Mouse (Mus musculus): ENCODE data around the gene Prkg1. TPM values are rescaled to one million over a fixed set of nuclear protein-coding genes. Genes with fewer than 3 reads are reported as not detected.
"Not testable (repeated sequence)": the region's sequence is repeated elsewhere in the genome, so short reads cannot be mapped to it uniquely, and the experiment has no call there.

The Prkg1 gene
- polyA plus RNA-seq, 1 experiment from 2014 or later, result 3.1 TPM

DNA sequence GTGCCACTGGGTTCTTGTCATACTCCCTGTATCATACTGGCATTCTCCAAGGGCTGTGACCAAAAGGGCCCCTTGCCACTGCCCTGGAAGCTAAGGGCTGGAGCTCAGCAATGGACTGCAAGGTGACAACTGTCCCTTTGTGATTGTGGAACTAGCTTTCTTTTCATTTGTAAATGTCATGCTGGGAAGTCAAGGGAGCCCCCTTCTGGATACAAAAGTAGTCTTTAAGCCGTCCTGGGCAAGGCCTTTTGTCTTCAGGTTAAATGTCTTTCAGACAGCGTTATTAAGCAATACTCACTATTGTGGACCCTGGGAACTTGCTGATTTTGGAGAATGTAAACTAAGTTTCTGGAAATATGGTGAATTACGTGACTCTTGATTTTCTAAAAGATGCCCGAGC is 1211.1 kb downstream of the Prkg1 start:
- Histone ChIP-seq H3K27me3 (ENCODE audit: insufficient read depth, low read length) (peaks cover 13% of the 10 kb centered on the region), H3K27ac (ENCODE audit: low read length) (no peak overlapping the region), H3K36me3 (ENCODE audit: insufficient read depth, low read length) (no peaks in the 10 kb centered on the region), H3K4me3 (ENCODE audit: low read length) (no peak overlapping the region), H3K9ac (replicated peaks; ENCODE audit: low read length) (no peak overlapping the region), H3K4me1 (ENCODE audit: insufficient read depth, low read length) (peaks cover 21% of the 10 kb centered on the region), H3K9me3 (ENCODE audit: low read length) (no peaks in the 10 kb centered on the region), H3K4me2 (replicated peaks; ENCODE audit: low read depth, low read length) (no peak overlapping the region)
- WGBS, result 24% methylated on average over 4 of the region's 4 CpGs
- no peak for ATAC-seq (ENCODE audit: low FRiP score, low TSS enrichment)

DNA sequence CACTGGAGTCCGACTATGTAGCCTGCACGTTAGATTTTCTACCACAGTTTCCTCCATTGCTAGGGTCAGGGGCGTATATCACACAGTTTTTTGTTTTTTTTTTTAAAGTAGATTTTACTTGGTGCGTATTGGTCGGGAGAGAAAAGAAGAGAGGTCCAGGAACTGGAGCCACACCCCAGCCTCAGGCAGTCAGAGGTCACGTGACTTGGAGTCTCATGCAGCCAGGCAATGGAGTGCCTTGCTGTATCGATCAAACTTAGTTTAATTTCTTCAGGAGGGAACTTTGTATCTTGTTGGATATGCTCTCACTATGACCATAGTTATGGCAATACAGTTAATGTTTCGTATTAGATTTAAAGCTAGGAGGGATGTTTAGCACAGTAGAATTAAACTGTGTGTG is 1212.6 kb downstream of the Prkg1 start:
- Histone ChIP-seq H3K4me1 (ENCODE audit: insufficient read depth, low read length) (peaks cover 22% of the 10 kb centered on the region), H3K9me3 (ENCODE audit: low read length) (no peaks in the 10 kb centered on the region), H3K27me3 (ENCODE audit: insufficient read depth, low read length) (peaks cover 24% of the 10 kb centered on the region), H3K36me3 (ENCODE audit: insufficient read depth, low read length) (no peaks in the 10 kb centered on the region), H3K4me2 (replicated peaks; ENCODE audit: low read depth, low read length) (no peak overlapping the region), H3K9ac (replicated peaks; ENCODE audit: low read length) (no peak overlapping the region), H3K27ac (ENCODE audit: low read length) (no peak overlapping the region), H3K4me3 (ENCODE audit: low read length) (no peak overlapping the region)
- ATAC-seq (ENCODE audit: low FRiP score, low TSS enrichment), result no peak
- WGBS, result 64% methylated on average over 8 of the region's 8 CpGs

GRCm38 (mm10) chr19:30549854-30550647 is 1214.8 kb downstream of the Prkg1 start:
- WGBS, result 3% methylated on average over 17 of the region's 17 CpGs
- H3K27ac ChIP-seq (ENCODE audit: low read length), result no peak overlapping the region
- H3K4me1 ChIP-seq (ENCODE audit: insufficient read depth, low read length), result peaks cover 22% of the 10 kb centered on the region
- peak overlapping the region; percentile 61 for H3K4me3 ChIP-seq (ENCODE audit: low read length)
- H3K27me3 ChIP-seq (ENCODE audit: insufficient read depth, low read length), result peaks cover 30% of the 10 kb centered on the region
- no peaks in the 10 kb centered on the region for H3K36me3 ChIP-seq (ENCODE audit: insufficient read depth, low read length)
- H3K9ac ChIP-seq (replicated peaks; ENCODE audit: low read length), result peak overlapping the region; percentile 65; the same call in 1 of the 2 replicates
- peak overlapping the region; percentile 72 for H3K4me2 ChIP-seq (replicated peaks; ENCODE audit: low read depth, low read length)
- no peaks in the 10 kb centered on the region for H3K9me3 ChIP-seq (ENCODE audit: low read length)
- ATAC-seq (ENCODE audit: low FRiP score, low TSS enrichment), result no peak

GRCm38 (mm10) chr19:30549044-30549853 is 1215.6 kb downstream of the Prkg1 start, which contains the start of gene Dkk1:
Dkk1 (minus strand) TSS chr19:30549665.
- H3K27ac ChIP-seq (ENCODE audit: low read length), result peak within 1 kb of the TSS; percentile 46; the same call in 1 of the 2 replicates
- peak within 1 kb of the TSS; percentile 65 for H3K9ac ChIP-seq (replicated peaks; ENCODE audit: low read length)
- WGBS, result under 1% methylated on average over 26 of the region's 26 CpGs
- no peaks in the 10 kb centered on the region for H3K9me3 ChIP-seq (ENCODE audit: low read length)
- no peaks in the 10 kb centered on the region for H3K36me3 ChIP-seq (ENCODE audit: insufficient read depth, low read length)
- H3K27me3 ChIP-seq (ENCODE audit: insufficient read depth, low read length), result peaks cover 30% of the 10 kb centered on the region
- peak; percentile 94 for ATAC-seq (ENCODE audit: low FRiP score, low TSS enrichment)
- H3K4me1 ChIP-seq (ENCODE audit: insufficient read depth, low read length), result peaks cover 16% of the 10 kb centered on the region
- peak within 1 kb of the TSS; percentile 72 for H3K4me2 ChIP-seq (replicated peaks; ENCODE audit: low read depth, low read length)
- peak within 1 kb of the TSS; percentile 61 for H3K4me3 ChIP-seq (ENCODE audit: low read length)

DNA sequence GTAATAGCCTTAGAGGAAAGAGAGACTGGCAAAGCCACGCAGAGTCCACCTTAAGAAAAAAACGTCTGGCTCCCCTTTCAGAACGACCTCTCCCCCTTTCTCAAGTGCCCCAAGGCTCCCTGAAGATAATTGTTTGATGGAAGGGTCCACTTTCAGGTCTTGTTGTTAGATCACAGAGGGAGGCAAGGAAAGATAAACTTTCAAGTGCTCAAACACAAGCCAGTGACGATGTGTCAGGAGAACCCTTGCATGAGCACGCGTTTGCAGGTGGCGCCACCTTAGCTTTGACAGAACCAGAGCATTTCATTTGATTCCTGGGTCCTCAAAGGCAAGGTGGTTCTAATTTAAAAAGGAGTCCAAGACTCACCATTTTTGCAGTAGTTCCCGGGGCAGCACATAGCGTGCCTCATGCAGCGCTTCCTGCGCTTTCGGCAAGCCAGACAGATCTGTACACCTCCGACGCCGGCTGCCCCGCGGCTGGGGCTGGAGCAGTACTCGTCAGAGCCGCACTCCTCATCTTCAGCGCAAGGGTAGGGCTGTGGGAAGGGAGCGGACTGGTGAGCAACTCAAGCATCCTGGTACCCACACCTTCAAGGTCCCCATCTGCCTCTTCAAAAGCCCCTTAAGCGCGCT is 1216.3 kb downstream of the Prkg1 start:
- ATAC-seq (ENCODE audit: low FRiP score, low TSS enrichment), result peak; percentile 67
- peaks cover 30% of the 10 kb centered on the region for H3K27me3 ChIP-seq (ENCODE audit: insufficient read depth, low read length)
- no peaks in the 10 kb centered on the region for H3K9me3 ChIP-seq (ENCODE audit: low read length)
- 1% methylated on average over 23 of the region's 23 CpGs for WGBS
- H3K36me3 ChIP-seq (ENCODE audit: insufficient read depth, low read length), result no peaks in the 10 kb centered on the region
- H3K4me2 ChIP-seq (replicated peaks; ENCODE audit: low read depth, low read length), result peak overlapping the region; percentile 72
- H3K27ac ChIP-seq (ENCODE audit: low read length), result no peak overlapping the region
- H3K4me1 ChIP-seq (ENCODE audit: insufficient read depth, low read length), result peaks cover 14% of the 10 kb centered on the region
- H3K4me3 ChIP-seq (ENCODE audit: low read length), result peak overlapping the region; percentile 61
- H3K9ac ChIP-seq (replicated peaks; ENCODE audit: low read length), result peak overlapping the region; percentile 65

DNA sequence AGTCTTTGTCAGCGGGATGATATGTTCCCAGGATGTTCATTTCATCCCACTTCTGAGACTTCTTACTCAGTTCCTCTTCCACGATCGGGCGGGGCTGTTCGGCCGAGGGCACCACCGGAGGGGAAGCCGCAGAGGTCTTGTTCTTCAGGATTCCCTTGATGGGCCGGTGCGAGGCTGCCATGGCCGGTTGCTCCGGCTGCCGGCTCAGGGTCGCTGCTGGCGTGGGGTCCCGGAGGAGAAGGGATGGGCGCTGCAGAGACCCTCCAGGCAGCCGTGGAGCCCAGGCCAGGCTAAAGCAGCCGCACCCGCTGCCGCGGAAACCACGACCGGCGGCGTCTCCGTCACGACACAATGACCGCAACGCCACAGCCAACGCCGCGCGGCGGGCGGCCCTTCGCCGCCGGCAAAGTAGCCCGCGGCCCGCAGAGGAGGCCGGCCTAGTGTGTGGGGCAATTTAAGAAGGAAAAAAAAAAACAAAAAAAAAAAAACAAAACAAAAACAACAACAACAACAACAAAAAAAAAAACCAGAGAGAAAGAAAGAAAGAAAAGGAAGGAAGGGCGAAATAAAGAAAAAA is 1225.4 kb downstream of the Prkg1 start:
- H3K4me1 ChIP-seq (ENCODE audit: insufficient read depth, low read length); ATAC-seq (ENCODE audit: low FRiP score, low TSS enrichment); H3K36me3 ChIP-seq (ENCODE audit: insufficient read depth, low read length); H3K9me3 ChIP-seq (ENCODE audit: low read length); H3K27ac ChIP-seq (ENCODE audit: low read length): not testable (repeated sequence)
- Histone ChIP-seq H3K4me3 (ENCODE audit: low read length) (peak overlapping the region; percentile 49), H3K4me2 (replicated peaks; ENCODE audit: low read depth, low read length) (peak overlapping the region; percentile 67), H3K27me3 (ENCODE audit: insufficient read depth, low read length) (peaks cover 14% of the 10 kb centered on the region), H3K9ac (replicated peaks; ENCODE audit: low read length) (peak overlapping the region; percentile 58; the same call in 1 of the 2 replicates)
- WGBS, result 3% methylated on average over 40 of the region's 44 CpGs

- peak; percentile 90; the same call in 1 of the 2 replicates for ATAC-seq (ENCODE audit: low FRiP score, low TSS enrichment)
Measured at GRCm38 (mm10) chr19:30516771-30517170, 1248.1 kb downstream of the Prkg1 start.

More at GRCm38 (mm10) chr19:30516771-30517170, 1248.1 kb downstream of the Prkg1 start:
- Histone ChIP-seq H3K4me2 (replicated peaks; ENCODE audit: low read depth, low read length) (no peak overlapping the region), H3K4me1 (ENCODE audit: insufficient read depth, low read length) (no peaks in the 10 kb centered on the region), H3K36me3 (ENCODE audit: insufficient read depth, low read length) (no peaks in the 10 kb centered on the region), H3K9ac (replicated peaks; ENCODE audit: low read length) (no peak overlapping the region), H3K9me3 (ENCODE audit: low read length) (no peaks in the 10 kb centered on the region), H3K27ac (ENCODE audit: low read length) (peak overlapping the region; percentile 60; the same call in 1 of the 2 replicates), H3K4me3 (ENCODE audit: low read length) (no peak overlapping the region), H3K27me3 (ENCODE audit: insufficient read depth, low read length) (no peaks in the 10 kb centered on the region)
- 59% methylated on average over 6 of the region's 6 CpGs for WGBS
